Mouse (Mus musculus): ENCODE results near the gene Serf2. TPM values are rescaled to one million over a fixed set of nuclear protein-coding genes. Genes with fewer than 3 reads are reported as not detected.
A peak's percentile ranks its signal among the peaks of the same experiment; 100 is the strongest.

The Serf2 gene
- polyA plus RNA-seq, 1 experiment from 2014 or later = 468 TPM

DNA sequence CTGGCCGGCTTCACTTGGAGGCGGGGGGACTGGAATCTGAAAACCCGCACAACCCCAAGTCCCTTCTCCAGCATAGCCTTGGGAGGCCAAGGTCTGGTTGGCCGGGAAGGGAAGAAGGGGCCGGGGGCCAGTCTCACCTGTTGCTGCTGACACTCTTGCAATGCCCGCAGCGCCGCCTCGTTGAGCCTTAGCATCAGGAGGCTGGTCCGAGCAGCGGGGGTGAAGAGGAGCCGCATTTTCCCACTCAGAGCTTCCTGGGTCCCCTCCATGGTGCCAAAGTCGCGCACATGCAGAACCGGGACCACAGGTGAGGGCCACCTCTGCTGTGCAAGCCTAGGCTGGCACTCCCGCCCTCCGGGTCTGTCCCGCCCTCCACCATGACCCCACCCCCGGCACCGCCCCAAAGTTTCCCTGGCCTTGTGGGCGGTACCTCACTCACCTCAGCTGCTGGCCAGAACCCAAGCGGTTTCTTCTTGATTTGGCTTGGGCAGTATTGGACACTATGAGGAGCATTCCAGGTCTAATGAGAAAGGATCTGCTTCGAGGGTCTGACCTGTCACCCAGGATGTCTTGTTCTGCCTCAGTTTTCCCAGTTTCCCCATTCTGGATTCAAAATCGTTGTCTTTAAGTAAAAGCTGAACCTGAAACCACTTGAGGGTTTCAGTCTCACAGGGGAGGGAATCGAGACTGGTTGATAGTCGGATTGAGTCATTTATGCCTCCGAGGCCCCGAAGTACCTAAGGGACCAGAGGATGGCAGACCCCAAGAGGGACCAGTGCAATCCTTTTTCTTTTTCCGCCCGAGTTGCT is 6.5 kb upstream of the Serf2 start:
- no peak for ATAC-seq (ENCODE audit: insufficient read depth, low FRiP score, low TSS enrichment)

DNA sequence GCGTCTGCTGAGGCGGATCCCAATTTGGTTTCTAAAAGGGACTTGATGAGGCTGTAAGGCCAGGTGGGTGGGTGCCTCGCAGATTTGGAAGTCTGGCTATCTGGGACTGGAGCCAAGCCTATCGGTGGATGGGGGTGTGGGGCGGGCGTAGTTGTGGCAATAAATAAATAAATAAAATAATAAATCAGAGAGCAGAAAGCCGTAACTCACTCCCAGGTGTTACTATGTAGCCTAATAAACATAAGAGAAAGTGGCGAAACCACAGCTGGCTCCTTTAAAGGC is 6.0 kb upstream of the Serf2 start:
- Histone ChIP-seq H3K9me3 (ENCODE audit: control insufficient read depth, low read length) (no peaks in the 10 kb centered on the region), H3K4me3 (ENCODE audit: low read depth, low read length) (peak overlapping the region; percentile 33; the same call in 1 of the 2 replicates), H3K36me3 (ENCODE audit: control insufficient read depth, insufficient read depth, low read length) (no peaks in the 10 kb centered on the region), H3K4me2 (ENCODE audit: low read depth) (peak overlapping the region; percentile 57), H3K27me3 (ENCODE audit: control insufficient read depth, insufficient read depth, low read length) (peaks cover 18% of the 10 kb centered on the region), H3K27ac (ENCODE audit: low read depth, low read length) (no peak overlapping the region), H3K4me1 (ENCODE audit: control insufficient read depth, insufficient read depth, low read length) (peaks cover 9% of the 10 kb centered on the region), H3K9ac (ENCODE audit: low read length) (0 out of 2 replicates have a peak overlapping the region, but pooled peaks have one; percentile 10)
- no peak for ATAC-seq (ENCODE audit: insufficient read depth, low FRiP score, low TSS enrichment)
- DNase-seq (ENCODE audit: low spot score) = no peak
- WGBS = 10% methylated on average over 8 of the region's 8 CpGs

More for the DNA sequence above, 6.5 kb upstream of the Serf2 start:
- H3K4me2 ChIP-seq (ENCODE audit: low read depth) = peak overlapping the region; percentile 57
- peaks cover 2% of the 10 kb centered on the region; the same call in 1 of the 2 replicates for H3K36me3 ChIP-seq (ENCODE audit: control insufficient read depth, insufficient read depth, low read length)
- peak overlapping the region; percentile 10; the same call in 1 of the 2 replicates for H3K9ac ChIP-seq (ENCODE audit: low read length)
- no peak overlapping the region for H3K27ac ChIP-seq (ENCODE audit: low read depth, low read length)
- peaks cover 18% of the 10 kb centered on the region for H3K27me3 ChIP-seq (ENCODE audit: control insufficient read depth, insufficient read depth, low read length)
- no peaks in the 10 kb centered on the region for H3K9me3 ChIP-seq (ENCODE audit: control insufficient read depth, low read length)
- DNase-seq (ENCODE audit: low spot score) = peak; percentile 46
- peaks cover 9% of the 10 kb centered on the region for H3K4me1 ChIP-seq (ENCODE audit: control insufficient read depth, insufficient read depth, low read length)
- peak overlapping the region; percentile 33 for H3K4me3 ChIP-seq (ENCODE audit: low read depth, low read length)
- 1% methylated on average over 27 of the region's 30 CpGs for WGBS

DNA sequence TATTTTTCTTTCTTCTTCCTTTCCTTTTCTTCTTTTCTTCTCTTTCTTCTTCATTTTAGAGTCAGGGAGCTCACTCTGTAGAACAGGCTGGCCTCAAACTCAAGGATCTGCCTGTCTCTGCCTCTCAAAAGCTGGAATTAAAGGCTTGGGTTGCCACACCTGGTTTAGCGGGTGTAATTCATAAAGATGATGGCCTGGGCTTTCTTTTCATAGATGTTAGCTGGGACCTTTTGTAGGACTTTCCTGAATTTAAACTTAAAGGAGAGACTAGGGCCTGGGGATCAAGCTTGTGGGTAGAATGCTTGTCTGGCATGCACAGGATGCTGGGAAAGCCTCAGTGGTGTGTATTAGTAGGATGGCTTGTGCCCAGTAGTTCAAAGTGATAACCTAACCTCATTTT is 4.8 kb upstream of the Serf2 start, which contains the start of gene Ell3:
Ell3 (minus strand) TSS at position 101 of the 400 bp plus-strand sequence.
- Histone ChIP-seq H3K27ac (ENCODE audit: low read depth, low read length) (no peak within 1 kb of the TSS), H3K4me2 (ENCODE audit: low read depth) (no peak within 1 kb of the TSS), H3K9ac (ENCODE audit: low read length) (no peak within 1 kb of the TSS), H3K4me1 (ENCODE audit: control insufficient read depth, insufficient read depth, low read length) (peaks cover 9% of the 10 kb centered on the region), H3K4me3 (ENCODE audit: low read depth, low read length) (no peak within 1 kb of the TSS), H3K9me3 (ENCODE audit: control insufficient read depth, low read length) (no peaks in the 10 kb centered on the region), H3K36me3 (ENCODE audit: control insufficient read depth, insufficient read depth, low read length) (no peaks in the 10 kb centered on the region), H3K27me3 (ENCODE audit: control insufficient read depth, insufficient read depth, low read length) (peaks cover 18% of the 10 kb centered on the region)
- 86% methylated on average over 1 of the region's 1 CpGs for WGBS
- ATAC-seq (ENCODE audit: insufficient read depth, low FRiP score, low TSS enrichment) (no peak), DNase-seq (ENCODE audit: low spot score) (no peak)

DNA sequence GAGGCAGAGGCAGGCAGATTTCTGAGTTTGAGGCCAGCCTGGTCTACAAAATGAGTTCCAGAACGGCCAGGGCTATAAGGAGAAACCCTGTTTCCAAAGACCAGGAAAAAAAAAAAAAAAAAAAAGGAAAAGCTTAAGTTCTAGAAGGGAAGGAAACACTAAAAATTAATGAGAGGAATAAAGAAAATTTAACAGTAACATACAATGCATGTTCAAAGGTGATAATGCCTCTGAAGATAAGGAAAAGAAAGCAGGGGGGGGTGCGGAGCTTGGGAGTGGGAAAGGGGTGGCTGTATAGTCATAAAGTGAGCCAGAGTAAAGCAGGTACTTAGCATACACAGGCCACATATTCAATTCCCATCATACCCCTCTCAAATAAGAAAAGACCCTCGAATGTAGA is 3.9 kb upstream of the Serf2 start:
- H3K9ac ChIP-seq (ENCODE audit: low read length) = no peak overlapping the region
- H3K27ac ChIP-seq (ENCODE audit: low read depth, low read length) = no peak overlapping the region
- 87% methylated on average over 3 of the region's 3 CpGs for WGBS
- H3K36me3 ChIP-seq (ENCODE audit: control insufficient read depth, insufficient read depth, low read length) = no peaks in the 10 kb centered on the region
- DNase-seq (ENCODE audit: low spot score) (no peak), ATAC-seq (ENCODE audit: insufficient read depth, low FRiP score, low TSS enrichment) (no peak)
- peaks cover 9% of the 10 kb centered on the region for H3K4me1 ChIP-seq (ENCODE audit: control insufficient read depth, insufficient read depth, low read length)
- H3K27me3 ChIP-seq (ENCODE audit: control insufficient read depth, insufficient read depth, low read length) = peaks cover 18% of the 10 kb centered on the region
- no peaks in the 10 kb centered on the region for H3K9me3 ChIP-seq (ENCODE audit: control insufficient read depth, low read length)
- no peak overlapping the region for H3K4me2 ChIP-seq (ENCODE audit: low read depth)
- no peak overlapping the region for H3K4me3 ChIP-seq (ENCODE audit: low read depth, low read length)

DNA sequence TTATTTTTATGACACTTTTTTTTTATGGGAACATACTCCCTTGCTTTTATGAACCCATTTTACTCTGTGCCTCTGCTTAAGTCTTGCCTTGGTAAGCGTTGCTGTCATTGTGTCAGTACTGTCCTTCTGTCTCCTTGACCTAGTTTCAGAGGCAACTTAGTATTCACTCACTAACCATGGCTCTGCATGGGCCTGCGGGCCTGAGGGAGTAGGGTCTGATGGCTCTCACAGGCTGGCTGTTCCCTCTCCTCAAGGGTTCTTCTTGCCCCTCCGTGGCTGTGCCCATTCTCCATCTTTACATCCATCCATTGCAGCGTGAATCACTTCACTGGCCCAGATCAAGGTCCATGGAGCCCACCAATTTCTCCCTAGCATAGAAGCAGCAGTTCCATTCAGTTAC is 2.5 kb upstream of the Serf2 start:
- DNase-seq (ENCODE audit: low spot score) = no peak
- WGBS = 80% methylated on average over 4 of the region's 4 CpGs
- H3K9me3 ChIP-seq (ENCODE audit: control insufficient read depth, low read length) = no peaks in the 10 kb centered on the region
- no peak overlapping the region for H3K4me2 ChIP-seq (ENCODE audit: low read depth)
- H3K36me3 ChIP-seq (ENCODE audit: control insufficient read depth, insufficient read depth, low read length) = 0 out of 2 replicates have a peak, but pooled peaks cover 2% of the 10 kb centered on the region
- no peak for ATAC-seq (ENCODE audit: insufficient read depth, low FRiP score, low TSS enrichment)
- no peak overlapping the region for H3K27ac ChIP-seq (ENCODE audit: low read depth, low read length)
- H3K9ac ChIP-seq (ENCODE audit: low read length) = no peak overlapping the region
- peaks cover 13% of the 10 kb centered on the region for H3K27me3 ChIP-seq (ENCODE audit: control insufficient read depth, insufficient read depth, low read length)
- peaks cover 11% of the 10 kb centered on the region for H3K4me1 ChIP-seq (ENCODE audit: control insufficient read depth, insufficient read depth, low read length)
- no peak overlapping the region for H3K4me3 ChIP-seq (ENCODE audit: low read depth, low read length)

DNA sequence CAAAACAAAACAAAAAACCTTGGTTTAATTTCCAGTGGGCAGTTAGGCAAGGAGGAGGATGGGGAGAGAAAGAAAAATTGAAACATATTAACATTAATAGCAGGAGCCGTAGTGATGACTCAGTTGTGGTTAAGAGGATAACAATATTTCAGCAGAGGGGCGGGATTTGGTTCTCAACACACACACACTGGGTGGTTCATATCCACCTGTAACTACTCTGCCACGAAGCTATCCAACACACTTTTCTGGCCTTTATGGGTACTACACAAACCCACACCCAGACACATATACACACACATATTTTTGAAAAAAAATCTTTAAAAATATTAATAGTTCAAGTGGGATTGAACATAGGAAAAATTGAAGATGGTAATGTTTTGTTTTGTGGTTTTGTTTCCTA is 2.0 kb upstream of the Serf2 start:
- Histone ChIP-seq H3K9ac (ENCODE audit: low read length) (no peak overlapping the region), H3K4me2 (ENCODE audit: low read depth) (no peak overlapping the region), H3K4me1 (ENCODE audit: control insufficient read depth, insufficient read depth, low read length) (peaks cover 7% of the 10 kb centered on the region), H3K9me3 (ENCODE audit: control insufficient read depth, low read length) (no peaks in the 10 kb centered on the region), H3K36me3 (ENCODE audit: control insufficient read depth, insufficient read depth, low read length) (0 out of 2 replicates have a peak, but pooled peaks cover 3% of the 10 kb centered on the region), H3K27ac (ENCODE audit: low read depth, low read length) (no peak overlapping the region), H3K4me3 (ENCODE audit: low read depth, low read length) (no peak overlapping the region), H3K27me3 (ENCODE audit: control insufficient read depth, insufficient read depth, low read length) (peaks cover 8% of the 10 kb centered on the region)
- DNase-seq (ENCODE audit: low spot score) = no peak
- WGBS = 90% methylated on average over 3 of the region's 3 CpGs
- no peak for ATAC-seq (ENCODE audit: insufficient read depth, low FRiP score, low TSS enrichment)

DNA sequence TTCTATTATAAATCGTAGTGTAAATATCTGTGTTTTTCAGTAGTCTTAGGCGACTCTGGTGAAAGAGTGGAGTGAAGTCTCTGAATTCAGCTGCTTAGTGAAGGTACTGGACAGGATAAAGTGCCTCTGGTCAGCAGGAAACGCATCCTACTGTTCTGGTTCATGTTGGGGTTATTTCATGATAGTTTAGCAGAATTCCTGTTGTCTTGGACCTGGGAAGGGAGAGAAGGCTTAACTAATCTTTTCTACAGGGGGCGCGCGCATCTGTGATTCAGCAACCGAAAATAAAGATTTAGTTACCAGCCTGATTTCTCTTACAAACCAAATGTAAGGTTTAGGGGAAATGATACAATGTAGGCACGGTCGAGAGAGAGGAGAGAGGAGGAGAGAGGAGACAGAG is 859 bp upstream of the Serf2 start:
- no peak for DNase-seq (ENCODE audit: low spot score)
- peak overlapping the region; percentile 70 for H3K4me2 ChIP-seq (ENCODE audit: low read depth)
- H3K36me3 ChIP-seq (ENCODE audit: control insufficient read depth, insufficient read depth, low read length) = 0 out of 2 replicates have a peak, but pooled peaks cover 7% of the 10 kb centered on the region
- H3K4me3 ChIP-seq (ENCODE audit: low read depth, low read length) = peak overlapping the region; percentile 99
- 19% methylated on average over 9 of the region's 9 CpGs for WGBS
- H3K9ac ChIP-seq (ENCODE audit: low read length) = peak overlapping the region; percentile 54
- H3K27me3 ChIP-seq (ENCODE audit: control insufficient read depth, insufficient read depth, low read length) = no peaks in the 10 kb centered on the region; the same call in 1 of the 2 replicates
- no peak for ATAC-seq (ENCODE audit: insufficient read depth, low FRiP score, low TSS enrichment)
- peaks cover 2% of the 10 kb centered on the region; the same call in 1 of the 2 replicates for H3K4me1 ChIP-seq (ENCODE audit: control insufficient read depth, insufficient read depth, low read length)
- peak overlapping the region; percentile 49; the same call in 1 of the 2 replicates for H3K27ac ChIP-seq (ENCODE audit: low read depth, low read length)
- no peaks in the 10 kb centered on the region for H3K9me3 ChIP-seq (ENCODE audit: control insufficient read depth, low read length)

DNA sequence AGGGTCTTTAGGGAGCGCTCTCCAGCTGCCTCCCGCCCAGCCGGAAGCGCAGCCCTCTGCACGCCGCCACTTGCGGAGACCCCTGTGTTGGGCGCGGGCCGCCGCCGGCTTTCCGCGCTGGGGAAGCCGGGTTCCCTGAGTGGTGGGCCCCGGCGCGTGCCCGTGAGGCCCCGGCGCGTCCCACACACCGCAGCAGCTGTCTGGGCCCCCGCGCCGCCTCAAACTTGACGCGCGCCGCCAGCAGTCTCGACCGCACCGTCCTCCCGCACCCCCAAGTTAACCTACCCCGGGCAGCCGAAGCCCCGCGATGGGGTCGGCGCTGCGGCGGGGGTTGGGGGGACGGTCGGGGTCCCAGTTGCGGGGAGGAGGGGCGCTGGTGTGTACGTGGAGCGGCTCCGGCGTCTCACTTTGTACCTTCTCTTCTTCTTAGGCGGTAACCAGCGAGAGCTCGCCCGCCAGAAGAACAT is 583 bp downstream of the Serf2 start:
- peak; percentile 59 for ATAC-seq (ENCODE audit: insufficient read depth, low FRiP score, low TSS enrichment)
- under 1% methylated on average over 52 of the region's 54 CpGs for WGBS

More for the DNA sequence above, 583 bp downstream of the Serf2 start:
- no peaks in the 10 kb centered on the region for H3K27me3 ChIP-seq (ENCODE audit: control insufficient read depth, insufficient read depth, low read length)
- no peak for DNase-seq (ENCODE audit: low spot score)
- H3K9me3 ChIP-seq (ENCODE audit: control insufficient read depth, low read length) = no peaks in the 10 kb centered on the region
- H3K4me1 ChIP-seq (ENCODE audit: control insufficient read depth, insufficient read depth, low read length) = peaks cover 2% of the 10 kb centered on the region; the same call in 1 of the 2 replicates
- H3K9ac ChIP-seq (ENCODE audit: low read length) = peak overlapping the region; percentile 95
- H3K36me3 ChIP-seq (ENCODE audit: control insufficient read depth, insufficient read depth, low read length) = 0 out of 2 replicates have a peak, but pooled peaks cover 7% of the 10 kb centered on the region
- peak overlapping the region; percentile 74 for H3K4me2 ChIP-seq (ENCODE audit: low read depth)
- H3K27ac ChIP-seq (ENCODE audit: low read depth, low read length) = peak overlapping the region; percentile 90
- peak overlapping the region; percentile 99 for H3K4me3 ChIP-seq (ENCODE audit: low read depth, low read length)
